Mouse (Mus musculus): Measurements from ENCODE around the gene Oas1f. TPM values are rescaled to one million over a fixed set of nuclear protein-coding genes. Genes with fewer than 3 reads are reported as not detected.

The Oas1f gene
- polyA plus RNA-seq, 1 experiment from 2014 or later, result not detected

- WGBS, result 5% methylated on average over 18 of the region's 18 CpGs
- peak within 1 kb of the TSS; percentile 71 for H3K27ac ChIP-seq (ENCODE audit: low read depth, low read length)
- no peaks in the 10 kb centered on the region for H3K9me3 ChIP-seq (ENCODE audit: control insufficient read depth)
- peak within 1 kb of the TSS; percentile 22 for H3K9ac ChIP-seq (ENCODE audit: low read depth, low read length)
- ATAC-seq, result peak; percentile 90
- peak within 1 kb of the TSS; percentile 43 for H3K4me3 ChIP-seq (ENCODE audit: low read depth, low read length)
- H3K36me3 ChIP-seq (ENCODE audit: control insufficient read depth, insufficient read depth), result no peaks in the 10 kb centered on the region
- 0 out of 2 replicates have a peak, but pooled peaks cover 4% of the 10 kb centered on the region for H3K4me1 ChIP-seq (replicated peaks; ENCODE audit: control insufficient read depth, insufficient read depth, low read length)
- H3K4me2 ChIP-seq (replicated peaks; ENCODE audit: low read depth), result peak within 1 kb of the TSS; percentile 62
- no peaks in the 10 kb centered on the region for H3K27me3 ChIP-seq (replicated peaks; ENCODE audit: control insufficient read depth, insufficient read depth, low read length)
- TF ChIP-seq CTCF (IDR thresholded peaks at IDR 0.05; ENCODE audit: low read depth), result no peak
These were observed 35.0 kb upstream of the Oas1f start, which contains the start of gene Oas1c for GRCm38 (mm10) chr5:120811951-120812819. Oas1c (minus strand) TSS chr5:120812514.

GRCm38 (mm10) chr5:120813023-120813422 lies 34.1 kb upstream of the Oas1f start:
- ATAC-seq, result no peak
- H3K27ac ChIP-seq (ENCODE audit: low read depth, low read length), result no peak overlapping the region; the same call in 1 of the 2 replicates
- H3K4me2 ChIP-seq (replicated peaks; ENCODE audit: low read depth), result peak overlapping the region; percentile 62
- 0 out of 2 replicates have a peak, but pooled peaks cover 4% of the 10 kb centered on the region for H3K4me1 ChIP-seq (replicated peaks; ENCODE audit: control insufficient read depth, insufficient read depth, low read length)
- peak overlapping the region; percentile 43 for H3K4me3 ChIP-seq (ENCODE audit: low read depth, low read length)
- H3K9me3 ChIP-seq (ENCODE audit: control insufficient read depth), result no peaks in the 10 kb centered on the region
- H3K36me3 ChIP-seq (ENCODE audit: control insufficient read depth, insufficient read depth), result no peaks in the 10 kb centered on the region; the same call in 1 of the 2 replicates
- TF ChIP-seq CTCF (IDR thresholded peaks at IDR 0.05; ENCODE audit: low read depth), result no peak
- peak overlapping the region; percentile 18; the same call in 1 of the 2 replicates for H3K9ac ChIP-seq (ENCODE audit: low read depth, low read length)
- 65% methylated on average over 6 of the region's 6 CpGs for WGBS
- no peaks in the 10 kb centered on the region for H3K27me3 ChIP-seq (replicated peaks; ENCODE audit: control insufficient read depth, insufficient read depth, low read length)

GRCm38 (mm10) chr5:120815949-120816348 lies 31.2 kb upstream of the Oas1f start:
- H3K4me1 ChIP-seq (replicated peaks; ENCODE audit: control insufficient read depth, insufficient read depth, low read length), result 0 out of 2 replicates have a peak, but pooled peaks cover 4% of the 10 kb centered on the region

GRCm38 (mm10) chr5:120818999-120819398 lies 28.2 kb upstream of the Oas1f start:
- ATAC-seq, result no peak

More at GRCm38 (mm10) chr5:120815949-120816348, 31.2 kb upstream of the Oas1f start:
- no peak overlapping the region for H3K4me3 ChIP-seq (ENCODE audit: low read depth, low read length)
- H3K9ac ChIP-seq (ENCODE audit: low read depth, low read length), result no peak overlapping the region
- no peak overlapping the region for H3K4me2 ChIP-seq (replicated peaks; ENCODE audit: low read depth)
- H3K27me3 ChIP-seq (replicated peaks; ENCODE audit: control insufficient read depth, insufficient read depth, low read length), result no peaks in the 10 kb centered on the region
- H3K9me3 ChIP-seq (ENCODE audit: control insufficient read depth), result no peaks in the 10 kb centered on the region
- no peak for ATAC-seq
- no peak overlapping the region for H3K27ac ChIP-seq (ENCODE audit: low read depth, low read length)
- H3K36me3 ChIP-seq (ENCODE audit: control insufficient read depth, insufficient read depth), result peaks cover 6% of the 10 kb centered on the region; the same call in 1 of the 2 replicates
- peak; percentile 73 for TF ChIP-seq CTCF (IDR thresholded peaks at IDR 0.05; ENCODE audit: low read depth)
- WGBS, result 67% methylated on average over 3 of the region's 3 CpGs

GRCm38 (mm10) chr5:120831031-120831430 lies 16.1 kb upstream of the Oas1f start:
- Histone ChIP-seq H3K9ac (ENCODE audit: low read depth, low read length) (no peak overlapping the region), H3K36me3 (ENCODE audit: control insufficient read depth, insufficient read depth) (no peaks in the 10 kb centered on the region), H3K4me1 (replicated peaks; ENCODE audit: control insufficient read depth, insufficient read depth, low read length) (no peaks in the 10 kb centered on the region), H3K27ac (ENCODE audit: low read depth, low read length) (no peak overlapping the region), H3K27me3 (replicated peaks; ENCODE audit: control insufficient read depth, insufficient read depth, low read length) (no peaks in the 10 kb centered on the region), H3K4me3 (ENCODE audit: low read depth, low read length) (no peak overlapping the region), H3K4me2 (replicated peaks; ENCODE audit: low read depth) (no peak overlapping the region), H3K9me3 (ENCODE audit: control insufficient read depth) (no peaks in the 10 kb centered on the region)
- ATAC-seq, result no peak
- TF ChIP-seq CTCF (IDR thresholded peaks at IDR 0.05; ENCODE audit: low read depth), result no peak
- 78% methylated on average over 4 of the region's 4 CpGs for WGBS

More at GRCm38 (mm10) chr5:120818999-120819398, 28.2 kb upstream of the Oas1f start:
- no peak overlapping the region for H3K4me3 ChIP-seq (ENCODE audit: low read depth, low read length)
- no peaks in the 10 kb centered on the region for H3K9me3 ChIP-seq (ENCODE audit: control insufficient read depth)
- H3K27ac ChIP-seq (ENCODE audit: low read depth, low read length), result no peak overlapping the region
- H3K27me3 ChIP-seq (replicated peaks; ENCODE audit: control insufficient read depth, insufficient read depth, low read length), result no peaks in the 10 kb centered on the region
- H3K4me1 ChIP-seq (replicated peaks; ENCODE audit: control insufficient read depth, insufficient read depth, low read length), result no peaks in the 10 kb centered on the region
- no peak overlapping the region for H3K9ac ChIP-seq (ENCODE audit: low read depth, low read length)
- no peak overlapping the region for H3K4me2 ChIP-seq (replicated peaks; ENCODE audit: low read depth)
- TF ChIP-seq CTCF (IDR thresholded peaks at IDR 0.05; ENCODE audit: low read depth), result no peak
- H3K36me3 ChIP-seq (ENCODE audit: control insufficient read depth, insufficient read depth), result peaks cover 19% of the 10 kb centered on the region
